Mouse (Mus musculus) left cerebral cortex, postnatal 4 days (tissue): Measurements from ENCODE around the gene Slc1a5. TPM values are rescaled to one million over a fixed set of nuclear protein-coding genes. Genes with fewer than 3 reads are reported as not detected.
A peak's percentile ranks its signal among the peaks of the same experiment; 100 is the strongest.

Experiments used
- DNase-seq: peaks from one replicate; pipeline ENCODE4 v3.0.0-alpha.2; 2022
- intact Hi-C: fragments of 180-260 bp; cut with DNase I; formaldehyde crosslinking; loops from one replicate; pipeline ENCODE4 v1.15.1; 2025
- total RNA-seq, 2 experiments: library from RNA; stranded (reverse); gene quantifications; 2 replicates each; pipeline ENCODE4 v1.2.3; 2021

Slc1a5 gene
- total RNA-seq, 2 experiments from 2014 or later = 8.8 TPM

DNA sequence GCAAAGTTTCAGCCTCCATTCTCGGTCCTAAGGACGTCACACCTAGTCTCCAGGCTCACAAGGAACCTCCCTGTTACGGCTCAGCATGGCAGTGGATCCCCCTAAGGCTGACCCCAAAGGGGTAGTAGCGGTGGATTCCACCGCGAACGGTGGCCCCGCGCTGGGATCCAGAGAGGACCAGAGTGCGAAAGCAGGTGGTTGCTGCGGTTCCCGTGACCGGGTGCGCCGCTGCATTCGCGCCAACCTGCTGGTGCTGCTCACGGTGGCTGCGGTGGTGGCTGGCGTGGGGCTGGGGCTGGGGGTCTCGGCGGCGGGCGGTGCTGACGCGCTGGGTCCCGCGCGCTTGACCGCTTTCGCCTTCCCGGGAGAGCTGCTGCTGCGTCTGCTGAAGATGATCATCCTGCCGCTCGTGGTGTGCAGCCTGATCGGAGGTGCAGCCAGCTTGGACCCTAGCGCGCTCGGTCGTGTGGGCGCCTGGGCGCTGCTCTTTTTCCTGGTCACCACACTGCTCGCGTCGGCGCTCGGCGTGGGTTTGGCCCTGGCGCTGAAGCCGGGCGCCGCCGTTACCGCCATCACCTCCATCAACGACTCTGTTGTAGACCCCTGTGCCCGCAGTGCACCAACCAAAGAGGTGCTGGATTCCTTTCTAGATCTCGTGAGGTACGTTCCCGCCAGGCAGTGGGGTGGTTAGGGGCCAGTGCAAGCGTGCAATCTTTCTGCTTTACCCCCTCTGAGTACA, 845 bp downstream of the Slc1a5 start:
- peak; percentile 27 for DNase-seq
- intact Hi-C loops = no loop called here

DNA sequence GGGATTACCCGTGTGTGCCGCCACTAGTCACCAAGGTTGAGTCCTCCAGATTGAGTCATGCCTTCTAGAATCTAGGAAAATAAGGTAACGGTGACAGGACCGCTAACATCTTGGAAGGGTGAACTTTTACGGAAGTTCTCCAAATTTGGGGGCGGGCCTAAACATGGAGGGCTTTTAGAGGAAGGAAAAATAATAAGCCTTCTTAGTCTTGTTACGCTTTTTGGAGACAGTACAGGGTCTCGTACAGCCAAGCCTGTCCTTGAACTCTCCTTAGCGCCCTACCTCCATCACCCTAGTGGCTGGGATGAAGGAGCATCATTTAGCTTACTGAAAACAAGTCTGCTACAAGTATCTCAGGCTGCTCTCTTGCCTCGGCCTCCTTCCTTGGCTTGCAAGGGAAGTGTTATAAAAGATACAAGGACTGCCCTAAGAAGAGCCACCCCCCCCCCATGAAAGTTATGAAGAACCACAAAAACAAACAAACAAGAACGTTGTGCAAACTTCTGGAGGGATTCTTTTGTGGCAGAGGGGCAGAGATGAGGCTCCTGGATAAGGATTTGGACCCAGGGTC, 1.5 kb downstream of the Slc1a5 start:
- intact Hi-C loops = no loop called here
- DNase-seq = no peak

DNA sequence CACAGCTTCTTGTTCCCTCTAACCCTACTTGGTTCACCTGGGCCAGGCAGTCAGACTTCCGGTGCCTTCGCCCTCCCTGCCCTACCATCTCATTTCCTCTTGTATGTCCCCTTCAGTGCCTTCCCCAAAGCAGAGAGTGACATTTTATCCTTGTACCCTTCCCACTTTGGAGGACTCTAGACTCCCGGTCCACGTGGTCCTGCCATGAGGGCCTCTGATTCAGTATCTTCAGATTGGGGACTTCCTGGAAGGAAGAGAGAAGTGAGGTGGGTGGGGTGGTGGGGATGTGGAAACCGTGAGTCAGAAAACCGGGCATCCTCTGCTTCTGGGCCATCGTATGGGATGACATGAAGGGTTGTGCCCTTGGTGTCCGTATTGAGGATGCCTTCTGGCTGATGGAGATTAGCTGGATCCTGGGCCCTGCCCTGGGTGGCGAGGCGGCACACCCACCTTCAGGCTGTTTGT, 2.1 kb downstream of the Slc1a5 start:
- no peak for DNase-seq
- intact Hi-C loops = no loop called here

DNA sequence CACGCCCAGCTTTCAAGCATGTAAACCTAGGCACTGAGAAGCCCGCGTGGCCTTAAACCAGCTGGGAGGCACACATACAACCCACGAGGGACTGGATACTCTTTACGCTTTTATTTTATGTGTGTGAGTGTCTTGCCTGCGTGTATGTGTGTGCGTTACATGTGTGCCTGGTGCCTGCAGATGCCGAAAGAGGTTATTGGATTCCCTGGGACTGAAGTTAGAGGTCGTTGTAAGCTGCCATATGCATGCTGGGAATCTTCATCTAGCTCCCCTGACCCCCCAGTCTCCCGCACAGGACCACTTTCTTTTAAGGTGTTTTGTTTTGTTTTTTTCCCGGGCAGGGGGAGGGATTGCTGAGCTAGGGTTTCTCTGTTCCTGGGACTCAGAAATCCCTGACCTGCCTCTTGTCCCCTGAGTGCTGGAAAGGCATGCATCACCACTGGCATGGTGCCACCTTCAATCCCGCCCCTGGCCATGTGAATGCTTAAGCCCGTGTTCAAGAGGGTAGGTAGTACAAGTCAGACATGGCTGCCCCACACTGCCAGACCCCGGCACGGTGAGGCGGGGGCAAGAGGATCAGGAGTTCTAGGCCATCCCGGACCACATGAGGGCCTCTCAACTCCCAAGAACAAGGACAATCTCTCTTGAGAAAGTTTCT, 2.7 kb downstream of the Slc1a5 start:
- intact Hi-C loops = no loop called here

DNA sequence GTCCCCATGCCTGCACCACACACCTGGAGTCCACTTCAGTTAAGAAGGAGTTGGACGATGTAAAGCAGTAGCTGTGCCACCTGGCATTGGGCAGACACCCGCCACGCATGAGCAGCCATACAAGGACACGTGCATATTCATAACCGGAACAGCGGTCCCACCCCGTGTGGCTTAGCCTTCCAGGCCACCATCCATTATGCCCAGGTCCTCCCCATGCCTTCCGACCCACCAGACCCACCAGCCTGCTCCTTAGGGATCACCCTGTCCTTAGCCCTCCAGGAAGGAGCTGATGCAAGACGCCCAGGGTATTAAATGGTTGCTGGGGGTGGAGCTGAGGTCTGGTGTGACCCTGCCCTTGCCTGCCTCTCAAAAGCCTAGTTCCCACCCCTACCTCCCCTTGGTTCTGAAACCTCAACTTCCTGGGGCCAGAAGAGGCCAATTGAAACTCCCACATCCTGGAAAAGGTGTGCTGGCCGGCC, 3.4 kb downstream of the Slc1a5 start:
- intact Hi-C loops = no loop called here
- DNase-seq = no peak

More for the DNA sequence above, 2.7 kb downstream of the Slc1a5 start:
- DNase-seq = peak; percentile 54

DNA sequence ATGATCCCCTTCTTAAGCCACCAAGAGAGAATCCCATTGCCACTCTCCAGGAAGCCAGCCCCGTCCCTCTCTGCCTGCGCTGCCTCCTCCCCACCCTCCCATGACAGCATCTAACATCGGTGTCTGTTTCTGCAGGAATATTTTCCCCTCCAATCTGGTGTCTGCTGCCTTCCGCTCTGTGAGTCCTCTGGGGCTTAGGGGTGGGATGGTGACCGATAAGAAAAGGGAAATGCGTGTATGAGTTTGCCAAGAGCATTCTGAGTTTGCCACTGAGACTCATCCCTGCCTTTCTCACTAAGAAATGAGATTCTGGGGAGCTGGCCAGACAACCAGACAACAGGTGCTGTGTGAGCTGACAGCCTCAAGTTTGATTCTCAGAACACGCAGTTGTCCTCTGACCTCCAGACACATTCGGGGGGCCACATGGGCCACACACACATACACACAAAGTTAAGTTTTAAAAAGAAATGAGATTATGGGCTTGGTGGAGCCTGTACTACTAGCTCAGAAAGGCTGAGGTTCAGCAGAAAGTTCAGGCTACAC, 4.5 kb downstream of the Slc1a5 start:
- no peak for DNase-seq
- intact Hi-C loops = no loop called here

DNA sequence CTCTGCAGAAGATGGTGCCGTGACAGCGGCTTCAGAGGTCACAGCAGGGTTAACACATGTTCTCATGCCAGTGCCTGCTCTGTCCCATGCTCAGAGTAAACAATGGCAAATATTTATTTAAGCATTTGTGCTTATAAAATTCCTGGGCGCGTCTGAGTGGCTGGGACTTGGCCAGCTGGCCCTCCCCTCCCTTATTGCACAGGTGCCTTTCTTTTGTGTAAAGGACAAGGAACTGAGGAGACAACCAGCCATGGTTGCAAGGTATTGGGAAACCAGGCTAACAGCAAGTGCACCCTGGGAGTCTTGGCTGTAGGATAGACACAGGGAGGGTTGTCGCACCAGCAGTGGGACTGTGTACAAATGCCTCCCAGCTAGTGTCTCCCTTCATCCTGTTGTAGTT, 11.2 kb downstream of the Slc1a5 start:
- DNase-seq = no peak
- intact Hi-C loops = no loop called here

DNA sequence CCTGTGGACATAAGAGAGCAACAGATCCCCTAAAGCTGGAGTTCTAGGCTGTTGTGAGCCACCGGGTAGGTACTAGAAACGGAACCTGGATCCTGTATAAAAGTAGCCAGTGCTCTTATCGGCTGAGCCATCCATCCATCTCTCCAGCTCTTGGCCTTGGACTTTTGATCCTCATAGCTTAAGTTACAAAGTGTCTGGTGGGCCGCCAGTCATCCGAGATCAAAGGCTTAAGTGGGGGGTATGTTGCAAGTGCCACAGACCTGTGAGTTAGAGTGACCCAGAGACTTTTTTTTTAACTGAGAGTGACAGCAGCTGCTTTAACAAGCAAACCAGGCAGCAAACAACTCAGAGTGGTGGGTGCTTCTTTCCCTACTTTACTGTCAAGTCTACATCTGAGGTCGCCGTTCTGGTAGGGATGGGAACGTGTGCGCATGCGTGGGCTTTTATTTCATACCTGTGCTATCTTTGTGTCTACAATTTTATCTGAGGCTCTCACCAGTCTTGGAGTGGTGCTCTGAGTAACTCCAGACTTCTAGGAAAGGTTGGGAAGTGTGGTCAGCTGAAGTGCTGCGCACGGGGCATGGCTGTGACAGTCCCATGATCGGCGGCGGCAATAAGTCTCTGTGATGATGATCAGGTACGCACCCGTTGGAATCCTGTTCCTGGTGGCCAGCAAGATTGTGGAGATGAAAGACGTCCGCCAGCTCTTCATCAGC, 12.0 kb downstream of the Slc1a5 start:
- no peak for DNase-seq
- intact Hi-C loops = no loop called here

DNA sequence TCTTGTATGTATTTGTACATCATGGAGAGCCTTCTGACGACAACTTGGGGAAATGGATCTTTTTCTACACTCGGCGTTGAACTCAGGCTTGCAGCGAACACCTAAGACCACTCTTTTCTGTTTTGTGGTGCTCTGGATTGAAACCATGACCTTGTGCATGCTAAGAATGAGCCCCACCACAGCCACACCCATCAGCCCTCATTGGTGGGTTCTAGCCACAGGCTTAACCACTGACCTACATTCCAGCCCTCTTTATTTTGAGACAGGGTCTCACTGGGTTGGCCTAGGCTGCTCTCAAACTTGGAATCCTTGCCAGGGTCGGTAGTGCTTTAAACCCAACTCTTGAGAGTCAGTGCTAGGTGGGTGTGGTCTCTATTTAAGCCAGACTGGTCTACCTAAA, 13.7 kb downstream of the Slc1a5 start:
- no peak for DNase-seq
- intact Hi-C loops = no loop called here

DNA sequence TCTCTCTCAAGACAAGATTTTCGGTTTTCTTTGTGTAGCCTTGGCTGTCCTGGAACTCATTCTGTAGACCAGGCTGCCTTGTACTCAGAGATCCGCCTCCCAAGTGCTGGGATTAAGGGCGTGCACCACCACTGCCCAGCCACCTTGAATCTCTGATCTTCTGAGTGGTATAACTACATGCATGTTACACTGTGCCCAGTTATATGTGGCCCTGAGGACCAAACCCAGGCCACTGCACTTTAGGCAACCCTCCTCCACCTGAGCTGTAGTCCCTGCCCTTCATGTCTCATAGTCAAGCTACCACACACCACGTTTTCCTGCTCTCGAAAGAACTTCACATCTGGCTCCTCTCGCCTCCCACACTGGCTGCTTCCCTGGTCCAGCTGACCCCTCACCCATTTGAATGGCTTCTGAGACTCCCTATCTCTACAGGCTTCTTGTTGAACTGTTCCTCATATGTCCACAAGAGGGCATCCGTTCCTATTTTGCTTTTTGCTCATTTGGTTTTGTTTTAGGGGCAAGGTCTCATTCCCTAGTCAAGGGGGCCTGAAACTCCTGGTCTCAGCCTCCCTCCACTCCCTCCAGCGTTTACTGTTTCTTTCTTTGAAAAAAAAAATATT, 23.4 kb downstream of the Slc1a5 start:
- DNase-seq = no peak
- intact Hi-C loops = loop anchor here (10.0 kb wide), 1 partner anchor 180 kb away; no protein-coding TSS in a partner anchor

DNA sequence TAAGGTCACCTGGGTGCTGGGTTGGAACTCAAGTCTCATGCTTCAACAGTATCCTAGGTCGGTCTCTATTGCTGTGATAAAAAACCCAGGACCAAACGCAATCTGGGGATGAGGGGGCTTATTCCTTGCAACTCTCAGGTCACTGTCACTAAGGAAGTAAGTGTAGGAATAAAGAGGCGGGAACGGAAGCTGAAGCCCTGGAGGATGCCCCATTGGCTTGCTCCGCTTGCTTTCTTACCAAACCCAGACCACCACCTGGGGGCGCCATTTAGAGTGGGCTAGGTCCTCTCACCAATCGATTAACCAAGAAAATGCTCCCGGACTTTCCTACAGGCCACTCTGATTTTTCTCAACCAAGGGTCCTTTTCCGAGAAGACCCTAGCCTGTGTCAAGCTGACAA, 26.8 kb downstream of the Slc1a5 start:
- no peak for DNase-seq
- intact Hi-C loops = loop anchor here (10.0 kb wide), 1 partner anchor 183 kb away; no protein-coding TSS in a partner anchor

DNA sequence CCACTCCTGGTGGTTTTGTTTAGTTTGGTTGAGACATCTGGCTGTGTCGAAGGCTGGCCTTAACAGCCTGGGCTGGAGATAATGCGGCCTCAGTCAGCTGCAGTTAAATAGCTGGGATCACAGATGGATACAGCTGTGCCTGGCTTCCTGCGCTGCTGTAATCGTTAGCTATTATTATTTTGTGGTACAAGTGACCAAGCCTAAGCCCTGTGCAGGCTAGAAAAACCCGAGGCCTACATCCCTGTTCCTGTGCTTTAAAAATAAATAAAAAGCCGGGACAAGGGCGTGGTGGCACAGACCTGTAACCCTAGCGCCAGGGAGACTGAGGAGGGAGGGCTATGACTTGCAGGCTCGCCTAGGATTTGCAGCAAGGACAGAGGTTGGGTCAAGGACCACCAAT, 27.5 kb downstream of the Slc1a5 start:
- intact Hi-C loops = loop anchor here (10.0 kb wide), 1 partner anchor 184 kb away; no protein-coding TSS in a partner anchor
- DNase-seq = no peak

DNA sequence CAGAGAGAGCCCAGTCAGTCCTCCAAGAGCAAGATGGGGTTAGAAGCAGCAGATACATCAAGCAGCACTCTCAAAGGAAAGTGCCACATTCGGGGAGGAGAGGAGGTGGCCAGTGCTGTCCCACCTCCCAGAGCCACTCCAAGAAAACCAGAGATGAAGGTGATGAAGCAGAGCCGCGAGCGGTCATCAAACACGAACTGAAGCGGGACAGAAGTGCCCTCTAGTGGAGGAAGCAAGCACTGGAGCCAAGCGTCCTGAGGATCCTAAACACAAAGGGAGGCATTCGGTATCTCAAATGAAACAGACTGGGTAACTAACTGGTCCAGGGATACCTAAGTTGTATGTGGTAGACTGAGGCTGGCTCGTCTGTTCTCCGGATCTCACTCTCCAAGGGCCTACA, 28.6 kb downstream of the Slc1a5 start:
- intact Hi-C loops = loop anchor here (5.0 to 10.0 kb wide), 2 partner anchors 67 to 185 kb away; no protein-coding TSS in a partner anchor

DNA sequence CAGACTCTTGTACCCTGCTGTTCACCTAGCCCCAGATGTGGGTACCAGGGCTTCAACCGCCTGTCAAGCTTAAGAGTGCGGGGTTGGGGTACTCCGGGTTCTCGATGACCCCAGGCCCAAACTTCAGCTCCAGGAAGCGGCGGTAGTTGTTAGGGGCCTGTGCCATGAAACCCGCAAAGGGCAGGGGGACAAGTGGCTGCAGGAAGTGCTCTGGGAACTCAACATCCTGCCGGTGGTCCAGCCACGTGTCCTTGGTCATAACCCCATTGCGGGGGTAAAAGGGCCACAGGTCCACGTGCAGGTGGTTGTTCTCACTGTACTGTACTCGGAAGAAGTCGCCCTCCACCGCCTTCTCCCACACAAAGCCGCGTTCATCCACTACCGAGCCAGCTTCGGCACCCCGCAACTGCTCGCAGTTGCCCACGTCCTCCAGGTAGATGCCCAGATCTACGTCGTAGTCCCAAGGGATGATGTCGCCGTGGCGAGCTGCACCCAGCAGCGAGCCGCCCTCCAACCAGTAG, 29.3 kb downstream of the Slc1a5 start:
- intact Hi-C loops = loop anchor here (5.0 kb wide), 1 partner anchor 68 kb away; no protein-coding TSS in a partner anchor
- no peak for DNase-seq

More for the DNA sequence above, 28.6 kb downstream of the Slc1a5 start:
- DNase-seq = peak; percentile 59

DNA sequence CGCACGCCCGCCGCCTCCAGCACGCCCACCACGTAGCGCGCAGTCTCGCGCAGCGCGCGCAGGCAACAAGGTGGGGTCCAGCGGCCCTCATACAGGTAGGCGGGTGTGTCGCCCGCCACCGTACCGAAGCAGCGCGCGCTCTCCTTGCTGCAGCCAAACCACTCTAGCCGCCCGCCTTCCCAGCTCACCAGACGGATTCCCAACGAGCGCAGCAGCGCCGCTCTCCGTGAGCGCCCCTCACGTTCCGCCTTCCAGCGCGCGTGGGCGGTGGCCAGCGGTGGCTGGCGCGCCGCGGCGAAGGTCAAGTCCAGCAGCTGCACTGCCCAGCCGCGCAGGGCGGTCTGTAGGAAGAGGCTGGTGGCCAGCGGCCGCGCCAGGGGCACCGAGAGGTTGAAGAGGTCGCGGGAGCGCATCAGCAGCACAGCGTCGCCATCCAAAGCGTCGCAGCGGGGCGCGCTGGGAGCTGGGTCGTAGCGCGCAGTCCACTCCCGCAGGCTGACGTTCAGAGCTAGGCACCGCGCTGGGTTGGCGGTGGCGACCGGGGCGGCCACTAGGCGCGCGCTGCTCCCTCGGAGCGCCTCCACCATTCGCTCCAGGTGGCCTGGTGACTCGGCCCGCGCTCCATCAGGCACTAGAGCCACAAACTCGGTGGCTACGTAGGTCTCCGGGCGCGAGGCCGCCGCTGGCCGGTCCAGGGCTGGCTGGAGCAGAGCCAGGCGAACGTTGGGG, 29.9 kb downstream of the Slc1a5 start:
- intact Hi-C loops = loop anchor here (5.0 kb wide), 1 partner anchor 69 kb away; no protein-coding TSS in a partner anchor
- DNase-seq = peak; percentile 46

DNA sequence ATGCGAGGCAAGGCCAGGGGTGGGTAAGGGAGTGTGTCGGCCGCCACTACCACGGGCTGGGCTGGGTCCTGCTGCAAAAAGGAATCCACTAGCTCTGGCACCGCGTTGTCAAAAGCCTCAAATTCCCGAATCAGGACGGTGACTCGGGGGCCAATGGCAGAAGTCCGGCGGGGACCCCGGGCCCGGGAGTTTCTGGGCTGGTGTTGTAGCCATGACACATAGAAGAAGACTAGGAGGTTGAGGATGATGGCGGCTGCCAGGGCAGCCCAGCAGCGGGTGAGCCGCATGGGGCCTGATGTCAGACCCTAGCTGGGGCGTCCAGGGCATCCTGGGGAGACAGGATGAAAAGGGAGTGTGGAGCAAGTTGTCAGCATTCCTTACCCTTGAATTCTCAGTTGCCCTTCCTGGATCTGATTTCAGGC, 30.5 kb downstream of the Slc1a5 start:
- DNase-seq = no peak
- intact Hi-C loops = loop anchor here (5.0 kb wide), 1 partner anchor 69 kb away; no protein-coding TSS in a partner anchor

DNA sequence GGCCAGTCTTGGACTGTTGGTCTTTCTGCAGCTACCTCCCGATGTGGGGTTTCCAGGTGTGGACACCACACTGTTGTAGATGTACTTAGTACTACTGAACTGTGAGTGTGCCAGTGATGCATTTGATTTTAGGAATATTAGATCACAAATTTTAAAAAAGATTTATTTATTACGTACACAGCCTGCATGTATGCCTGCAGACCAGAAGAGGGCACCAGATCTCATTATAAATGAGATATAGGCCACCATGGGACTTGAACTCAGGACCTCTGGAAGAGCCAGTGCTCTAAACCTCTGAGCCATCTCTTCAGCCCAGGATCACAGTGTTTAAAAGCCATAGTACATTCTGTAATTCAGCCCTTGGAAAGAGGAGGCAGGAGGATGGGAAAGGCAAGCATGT, 31.4 kb downstream of the Slc1a5 start:
- no peak for DNase-seq
- intact Hi-C loops = loop anchor here (5.0 kb wide), 1 partner anchor 70 kb away; no protein-coding TSS in a partner anchor

DNA sequence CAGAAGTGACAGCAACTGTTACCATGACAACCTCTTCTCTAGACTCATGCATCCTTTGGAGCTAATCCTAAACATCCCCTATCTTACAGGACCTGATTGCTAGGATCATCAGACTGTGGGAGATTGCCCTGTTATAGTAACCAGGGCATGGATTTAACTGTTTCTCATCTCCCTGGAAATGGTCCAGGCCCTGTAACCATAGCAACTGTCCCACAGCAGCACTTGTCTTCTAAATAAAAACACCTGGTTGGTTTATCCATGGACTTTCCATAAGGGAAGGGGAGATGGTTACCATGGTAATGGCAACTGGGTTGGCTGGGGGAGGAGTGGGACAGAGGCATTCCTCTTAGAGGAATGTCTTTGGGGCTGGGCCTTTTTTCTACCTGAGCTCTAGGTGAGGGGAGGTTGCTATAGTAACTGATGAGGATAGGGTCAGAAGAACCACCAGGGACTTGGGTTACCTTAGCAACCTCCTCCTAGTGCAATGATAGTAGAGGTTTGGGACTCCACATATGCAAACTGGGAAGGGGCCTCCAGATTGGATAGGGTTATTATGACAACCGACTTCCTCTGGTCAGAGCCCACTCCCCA, 34.3 kb downstream of the Slc1a5 start, which contains the start of gene Strn4:
Strn4 (plus strand) TSS at position 539 of the 591 bp plus-strand sequence.
- DNase-seq = peak; percentile 60
- intact Hi-C loops = no loop called here
